Mouse (Mus musculus) forebrain, embryonic 16.5 days (tissue): ENCODE data around the gene Gpr89. TPM values are rescaled to one million over a fixed set of nuclear protein-coding genes. Genes with fewer than 3 reads are reported as not detected.

Experiments used
- ATAC-seq: fragments of 200-750 bp; cut with Nextera tagmentation; 2 replicates; pipeline ENCODE4 v1.8.0; 2017; ENCODE audit warnings: mild to moderate bottlenecking, moderate library complexity
- H3K27ac ChIP-seq: fragments of 300-500 bp; sonication (generic); 2 replicates; pipeline ENCODE4 v1.5.1; 2014; ENCODE audit warnings: low read length, control low read depth
- H3K27me3 ChIP-seq: fragments of 300-500 bp; sonication (generic); replicated peaks from 2 replicates; pipeline ENCODE4 v1.6.1; 2014; ENCODE audit warnings: low read length; ENCODE audit not compliant: control insufficient read depth, insufficient read depth
- H3K36me3 ChIP-seq: fragments of 300-500 bp; sonication (generic); 2 replicates; pipeline ENCODE4 v1.6.1; 2014; ENCODE audit not compliant: control insufficient read depth, insufficient read depth
- H3K4me1 ChIP-seq: fragments of 300-500 bp; sonication (generic); replicated peaks from 2 replicates; pipeline ENCODE4 v1.6.1; 2014; ENCODE audit warnings: low read length; ENCODE audit not compliant: control insufficient read depth, insufficient read depth
- H3K4me2 ChIP-seq: fragments of 300-500 bp; sonication (generic); 2 replicates; pipeline ENCODE4 v1.6.1; 2014; ENCODE audit warnings: mild to moderate bottlenecking, low read length, control low read depth
- H3K4me3 ChIP-seq: fragments of 300-500 bp; sonication (generic); replicated peaks from 2 replicates; pipeline ENCODE4 v1.5.1; 2014; ENCODE audit warnings: mild to moderate bottlenecking, low read length, control low read depth
- H3K9ac ChIP-seq: fragments of 300-500 bp; sonication (generic); replicated peaks from 2 replicates; pipeline ENCODE4 v1.6.1; 2014; ENCODE audit warnings: low read depth, low read length, control low read depth
- H3K9me3 ChIP-seq: fragments of 300-500 bp; sonication (generic); 2 replicates; pipeline ENCODE4 v1.6.1; 2016; ENCODE audit warnings: low read length; ENCODE audit not compliant: control insufficient read depth
- WGBS: fragments of 180-500 bp; shearing (Covaris S2); extraction: QIAGEN DNeasy Blood & Tissue Kit; methylation state at CpG from one replicate; pipeline ENCODE4 v1.1.7; 2014; 5-methylcytosine and 5-hydroxymethylcytosine counted together
- polyA plus RNA-seq: library from polyadenylated mRNA; unstranded; fragments of >200 nt; fragmentation: Nextera tagmentation; extraction: Ambion mirVana; gene quantifications from 2 replicates; pipeline ENCODE4 v1.2.1, GENCODE M21; 2015

The Gpr89 gene
- polyA plus RNA-seq, 1 experiment from 2014 or later: 33.1 TPM

- Histone ChIP-seq H3K4me1 (no peaks in the 10 kb centered on the region), H3K4me3 (no peak overlapping the region), H3K9me3 (no peaks in the 10 kb centered on the region), H3K4me2 (no peak overlapping the region), H3K27ac (no peak overlapping the region), H3K27me3 (no peaks in the 10 kb centered on the region), H3K9ac (no peak overlapping the region), H3K36me3 (no peaks in the 10 kb centered on the region)
- ATAC-seq: no peak
- WGBS: 82% methylated on average over 6 of the region's 6 CpGs
Measured at GRCm38 (mm10) chr3:96852561-96852960, 52.6 kb downstream of the Gpr89 start.

- H3K27ac ChIP-seq: no peak overlapping the region
- H3K4me2 ChIP-seq: no peak overlapping the region
- no peaks in the 10 kb centered on the region for H3K9me3 ChIP-seq
- H3K9ac ChIP-seq: no peak overlapping the region
- no peaks in the 10 kb centered on the region for H3K27me3 ChIP-seq
- H3K4me1 ChIP-seq: no peaks in the 10 kb centered on the region
- ATAC-seq: no peak
- no peaks in the 10 kb centered on the region for H3K36me3 ChIP-seq
- WGBS: 87% methylated on average over 2 of the region's 2 CpGs
- no peak overlapping the region for H3K4me3 ChIP-seq
Measured at GRCm38 (mm10) chr3:96849168-96849727, 55.9 kb downstream of the Gpr89 start.

- Histone ChIP-seq H3K36me3 (no peaks in the 10 kb centered on the region), H3K4me3 (no peak overlapping the region), H3K27me3 (no peaks in the 10 kb centered on the region), H3K9me3 (no peaks in the 10 kb centered on the region), H3K4me1 (no peaks in the 10 kb centered on the region), H3K27ac (no peak overlapping the region), H3K4me2 (no peak overlapping the region), H3K9ac (no peak overlapping the region)
- 87% methylated on average over 7 of the region's 8 CpGs for WGBS
- no peak for ATAC-seq
Measured at GRCm38 (mm10) chr3:96848470-96848869, 56.7 kb downstream of the Gpr89 start.

GRCm38 (mm10) chr3:96847661-96848060 lies 57.5 kb downstream of the Gpr89 start:
- Histone ChIP-seq H3K9ac (no peak overlapping the region), H3K9me3 (no peaks in the 10 kb centered on the region), H3K27me3 (no peaks in the 10 kb centered on the region), H3K27ac (no peak overlapping the region), H3K36me3 (no peaks in the 10 kb centered on the region), H3K4me3 (no peak overlapping the region), H3K4me2 (no peak overlapping the region), H3K4me1 (no peaks in the 10 kb centered on the region)
- 59% methylated on average over 6 of the region's 6 CpGs for WGBS
- no peak for ATAC-seq

- H3K36me3 ChIP-seq: no peaks in the 10 kb centered on the region
- no peak overlapping the region for H3K9ac ChIP-seq
- H3K4me2 ChIP-seq: no peak overlapping the region
- no peak overlapping the region for H3K4me3 ChIP-seq
- H3K4me1 ChIP-seq: no peaks in the 10 kb centered on the region
- H3K27ac ChIP-seq: no peak overlapping the region
- H3K9me3 ChIP-seq: no peaks in the 10 kb centered on the region
- WGBS: 88% methylated on average over 12 of the region's 12 CpGs
- no peak for ATAC-seq
- no peaks in the 10 kb centered on the region for H3K27me3 ChIP-seq
Measured at GRCm38 (mm10) chr3:96846985-96847384, 58.2 kb downstream of the Gpr89 start.

GRCm38 (mm10) chr3:96845806-96846205 lies 59.3 kb downstream of the Gpr89 start:
- no peaks in the 10 kb centered on the region for H3K36me3 ChIP-seq

GRCm38 (mm10) chr3:96845191-96845590 lies 60.0 kb downstream of the Gpr89 start:
- Histone ChIP-seq H3K27me3 (no peaks in the 10 kb centered on the region), H3K9me3 (no peaks in the 10 kb centered on the region), H3K27ac (no peak overlapping the region), H3K4me2 (no peak overlapping the region), H3K4me3 (no peak overlapping the region), H3K36me3 (no peaks in the 10 kb centered on the region), H3K9ac (no peak overlapping the region), H3K4me1 (no peaks in the 10 kb centered on the region)
- ATAC-seq: no peak
- WGBS: 93% methylated on average over 6 of the region's 6 CpGs

More at GRCm38 (mm10) chr3:96845806-96846205, 59.3 kb downstream of the Gpr89 start:
- H3K9me3 ChIP-seq: no peaks in the 10 kb centered on the region
- H3K4me2 ChIP-seq: no peak overlapping the region
- no peak overlapping the region for H3K27ac ChIP-seq
- no peak for ATAC-seq
- H3K4me3 ChIP-seq: no peak overlapping the region
- no peaks in the 10 kb centered on the region for H3K27me3 ChIP-seq
- WGBS: 88% methylated on average over 9 of the region's 9 CpGs
- H3K9ac ChIP-seq: no peak overlapping the region
- no peaks in the 10 kb centered on the region for H3K4me1 ChIP-seq

GRCm38 (mm10) chr3:96838996-96839645 lies 66.0 kb downstream of the Gpr89 start:
- no peaks in the 10 kb centered on the region for H3K9me3 ChIP-seq
- WGBS: 86% methylated on average over 7 of the region's 7 CpGs

GRCm38 (mm10) chr3:96836414-96836813 lies 68.7 kb downstream of the Gpr89 start:
- Histone ChIP-seq H3K36me3 (no peaks in the 10 kb centered on the region), H3K27ac (no peak overlapping the region), H3K4me1 (no peaks in the 10 kb centered on the region), H3K9me3 (no peaks in the 10 kb centered on the region), H3K27me3 (no peaks in the 10 kb centered on the region), H3K4me2 (no peak overlapping the region), H3K4me3 (no peak overlapping the region), H3K9ac (no peak overlapping the region)
- no peak for ATAC-seq
- WGBS: 60% methylated on average over 2 of the region's 2 CpGs

More at GRCm38 (mm10) chr3:96838996-96839645, 66.0 kb downstream of the Gpr89 start:
- Histone ChIP-seq H3K4me1 (no peaks in the 10 kb centered on the region), H3K27ac (no peak overlapping the region), H3K9ac (no peak overlapping the region), H3K4me2 (no peak overlapping the region), H3K36me3 (no peaks in the 10 kb centered on the region), H3K27me3 (no peaks in the 10 kb centered on the region), H3K4me3 (no peak overlapping the region)
- no peak for ATAC-seq
